Mouse (Mus musculus): ENCODE results near the gene Tenm3. TPM values are rescaled to one million over a fixed set of nuclear protein-coding genes. Genes with fewer than 3 reads are reported as not detected.

Gene Tenm3
- polyA plus RNA-seq, 1 experiment = 18.2 TPM

- no peak for TF ChIP-seq CTCF (IDR thresholded peaks at IDR 0.05; ENCODE audit: control insufficient read depth, insufficient read depth, insufficient read length)
- no peak for TF ChIP-seq CEBPB (IDR thresholded peaks at IDR 0.05; ENCODE audit: low read depth)
- TF ChIP-seq MYOD1 (IDR thresholded peaks at IDR 0.05; ENCODE audit: control insufficient read depth, insufficient read length, low read depth) = no peak
- TF ChIP-seq MAX (IDR thresholded peaks at IDR 0.05) = no peak
- no peak for TF ChIP-seq FOSL1 (IDR thresholded peaks at IDR 0.05; ENCODE audit: insufficient read depth, low read length, poor library complexity, severe bottlenecking)
- no peak for TF ChIP-seq USF1 (IDR thresholded peaks at IDR 0.05; ENCODE audit: low read depth)
- no peak for TF ChIP-seq MYOG (IDR thresholded peaks at IDR 0.05; ENCODE audit: control insufficient read depth, extremely low read depth, insufficient read length)
- Histone ChIP-seq H3K36me3 (ENCODE audit: control insufficient read depth, insufficient read depth) (no peaks in the 10 kb centered on the region), H3K79me2 (ENCODE audit: control insufficient read depth, insufficient read depth) (no peaks in the 10 kb centered on the region), H3K27me3 (ENCODE audit: control insufficient read depth, insufficient read depth, insufficient read length) (no peaks in the 10 kb centered on the region), H3K79me3 (ENCODE audit: low read depth) (no peaks in the 10 kb centered on the region), H3K4me3 (ENCODE audit: insufficient read depth, poor library complexity, severe bottlenecking) (no peak overlapping the region), H3ac (ENCODE audit: control insufficient read depth, insufficient read length, low read depth) (no peak overlapping the region)
Observed at GRCm38 (mm10) chr8:48206922-48207321, 636.8 kb downstream of the Tenm3 start.

GRCm38 (mm10) chr8:48204838-48205345 is 638.9 kb downstream of the Tenm3 start:
- Histone ChIP-seq H3K27me3 (ENCODE audit: control insufficient read depth, insufficient read depth, insufficient read length) (no peaks in the 10 kb centered on the region), H3K36me3 (ENCODE audit: control insufficient read depth, insufficient read depth) (no peaks in the 10 kb centered on the region), H3ac (ENCODE audit: control insufficient read depth, insufficient read length, low read depth) (no peak overlapping the region), H3K79me3 (ENCODE audit: low read depth) (no peaks in the 10 kb centered on the region), H3K4me3 (ENCODE audit: insufficient read depth, poor library complexity, severe bottlenecking) (no peak overlapping the region), H3K79me2 (ENCODE audit: control insufficient read depth, insufficient read depth) (no peaks in the 10 kb centered on the region)
- TF ChIP-seq MYOD1 (IDR thresholded peaks at IDR 0.05; ENCODE audit: control insufficient read depth, insufficient read length, low read depth) (no peak), CTCF (IDR thresholded peaks at IDR 0.05; ENCODE audit: control insufficient read depth, insufficient read depth, insufficient read length) (no peak), USF1 (IDR thresholded peaks at IDR 0.05; ENCODE audit: low read depth) (no peak), MAX (IDR thresholded peaks at IDR 0.05) (no peak), CEBPB (IDR thresholded peaks at IDR 0.05; ENCODE audit: low read depth) (no peak), MYOG (IDR thresholded peaks at IDR 0.05; ENCODE audit: control insufficient read depth, extremely low read depth, insufficient read length) (no peak), FOSL1 (IDR thresholded peaks at IDR 0.05; ENCODE audit: insufficient read depth, low read length, poor library complexity, severe bottlenecking) (no peak)

GRCm38 (mm10) chr8:48204114-48204837 is 639.5 kb downstream of the Tenm3 start:
- no peak overlapping the region for H3ac ChIP-seq (ENCODE audit: control insufficient read depth, insufficient read length, low read depth)
- H3K27me3 ChIP-seq (ENCODE audit: control insufficient read depth, insufficient read depth, insufficient read length) = no peaks in the 10 kb centered on the region
- TF ChIP-seq FOSL1 (IDR thresholded peaks at IDR 0.05; ENCODE audit: insufficient read depth, low read length, poor library complexity, severe bottlenecking) (no peak), CEBPB (IDR thresholded peaks at IDR 0.05; ENCODE audit: low read depth) (no peak), MYOD1 (IDR thresholded peaks at IDR 0.05; ENCODE audit: control insufficient read depth, insufficient read length, low read depth) (no peak), MYOG (IDR thresholded peaks at IDR 0.05; ENCODE audit: control insufficient read depth, extremely low read depth, insufficient read length) (no peak), USF1 (IDR thresholded peaks at IDR 0.05; ENCODE audit: low read depth) (no peak), CTCF (IDR thresholded peaks at IDR 0.05; ENCODE audit: control insufficient read depth, insufficient read depth, insufficient read length) (no peak), MAX (IDR thresholded peaks at IDR 0.05) (no peak)
- no peak overlapping the region for H3K4me3 ChIP-seq (ENCODE audit: insufficient read depth, poor library complexity, severe bottlenecking)
- H3K79me3 ChIP-seq (ENCODE audit: low read depth) = no peaks in the 10 kb centered on the region
- H3K79me2 ChIP-seq (ENCODE audit: control insufficient read depth, insufficient read depth) = no peaks in the 10 kb centered on the region
- H3K36me3 ChIP-seq (ENCODE audit: control insufficient read depth, insufficient read depth) = no peaks in the 10 kb centered on the region

- Histone ChIP-seq H3K79me2 (ENCODE audit: control insufficient read depth, insufficient read depth) (no peaks in the 10 kb centered on the region), H3K36me3 (ENCODE audit: control insufficient read depth, insufficient read depth) (no peaks in the 10 kb centered on the region), H3K79me3 (ENCODE audit: low read depth) (no peaks in the 10 kb centered on the region), H3K27me3 (ENCODE audit: control insufficient read depth, insufficient read depth, insufficient read length) (no peaks in the 10 kb centered on the region), H3ac (ENCODE audit: control insufficient read depth, insufficient read length, low read depth) (no peak overlapping the region), H3K4me3 (ENCODE audit: insufficient read depth, poor library complexity, severe bottlenecking) (no peak overlapping the region)
- TF ChIP-seq MYOD1 (IDR thresholded peaks at IDR 0.05; ENCODE audit: control insufficient read depth, insufficient read length, low read depth) (no peak), CEBPB (IDR thresholded peaks at IDR 0.05; ENCODE audit: low read depth) (no peak), USF1 (IDR thresholded peaks at IDR 0.05; ENCODE audit: low read depth) (peak; percentile 33)
Observed at GRCm38 (mm10) chr8:48203611-48204010, 640.1 kb downstream of the Tenm3 start.

- H3K36me3 ChIP-seq (ENCODE audit: control insufficient read depth, insufficient read depth) = no peaks in the 10 kb centered on the region
- H3K79me3 ChIP-seq (ENCODE audit: low read depth) = no peaks in the 10 kb centered on the region
- H3ac ChIP-seq (ENCODE audit: control insufficient read depth, insufficient read length, low read depth) = no peak overlapping the region
- H3K27me3 ChIP-seq (ENCODE audit: control insufficient read depth, insufficient read depth, insufficient read length) = no peaks in the 10 kb centered on the region
- no peaks in the 10 kb centered on the region for H3K79me2 ChIP-seq (ENCODE audit: control insufficient read depth, insufficient read depth)
- H3K4me3 ChIP-seq (ENCODE audit: insufficient read depth, poor library complexity, severe bottlenecking) = no peak overlapping the region
- TF ChIP-seq FOSL1 (IDR thresholded peaks at IDR 0.05; ENCODE audit: insufficient read depth, low read length, poor library complexity, severe bottlenecking) = no peak
- no peak for TF ChIP-seq CEBPB (IDR thresholded peaks at IDR 0.05; ENCODE audit: low read depth)
- TF ChIP-seq USF1 (IDR thresholded peaks at IDR 0.05; ENCODE audit: low read depth) = no peak
- no peak for TF ChIP-seq CTCF (IDR thresholded peaks at IDR 0.05; ENCODE audit: control insufficient read depth, insufficient read depth, insufficient read length)
- no peak for TF ChIP-seq MAX (IDR thresholded peaks at IDR 0.05)
- TF ChIP-seq MYOG (IDR thresholded peaks at IDR 0.05; ENCODE audit: control insufficient read depth, extremely low read depth, insufficient read length) = no peak
- TF ChIP-seq MYOD1 (IDR thresholded peaks at IDR 0.05; ENCODE audit: control insufficient read depth, insufficient read length, low read depth) = no peak
Observed at GRCm38 (mm10) chr8:48203161-48203560, 640.6 kb downstream of the Tenm3 start.
